Mouse (Mus musculus) testis, adult 2 months (tissue): ENCODE measurements at regions not wholly inside any gene's neighbourhood (a gene's known extent, or its start where the extent isn't known, plus 50 kb on each side); places are given as distances from the start of the nearest gene placed in this dataset.

Experiments
- CTCF ChIP-seq: fragments of 200-500 bp; IDR thresholded peaks from 2 replicates; pipeline ENCODE4 v1.5.1; 2012; ENCODE audit warnings: low read depth, mild to moderate bottlenecking, inconsistent platforms, low read length, moderate library complexity; ENCODE audit not compliant: control insufficient read depth, insufficient read depth, insufficient replicate concordance
- POLR2A ChIP-seq: fragments of 200-500 bp; IDR thresholded peaks from 2 replicates; pipeline ENCODE4 v1.6.1; 2012; ENCODE audit warnings: low read depth, mild to moderate bottlenecking, inconsistent platforms, low read length, moderate library complexity; ENCODE audit not compliant: control insufficient read depth

GRCm38 (mm10) chr2:171292579-171292978, 561.0 kb downstream of the Dok5 start:
- TF ChIP-seq CTCF = no peak
- no peak for TF ChIP-seq POLR2A
